Mouse (Mus musculus) hindbrain, embryonic 13.5 days (tissue): ENCODE data around the gene Tbck. TPM values are rescaled to one million over a fixed set of nuclear protein-coding genes. Genes with fewer than 3 reads are reported as not detected.

Experiments used
- ATAC-seq: fragments of 200-750 bp; cut with Nextera tagmentation; 2 replicates; pipeline ENCODE4 v1.8.0; 2017; ENCODE audit warnings: moderate TSS enrichment; ENCODE audit not compliant: low FRiP score
- H3K27ac ChIP-seq: fragments of 300-500 bp; sonication (generic); 2 replicates; pipeline ENCODE4 v1.5.1; 2015; ENCODE audit warnings: inconsistent platforms, mild to moderate bottlenecking, moderate library complexity
- H3K27me3 ChIP-seq: fragments of 300-500 bp; sonication (generic); 2 replicates; pipeline ENCODE4 v1.6.1; 2015; ENCODE audit warnings: mild to moderate bottlenecking, inconsistent platforms
- H3K36me3 ChIP-seq: fragments of 300-500 bp; sonication (generic); 2 replicates; pipeline ENCODE4 v1.6.1; 2015; ENCODE audit warnings: mild to moderate bottlenecking, inconsistent platforms
- H3K4me1 ChIP-seq: fragments of 300-500 bp; sonication (generic); replicated peaks from 2 replicates; pipeline ENCODE4 v1.6.1; 2015; ENCODE audit warnings: inconsistent platforms
- H3K4me2 ChIP-seq: fragments of 300-500 bp; sonication (generic); 2 replicates; pipeline ENCODE4 v1.6.1; 2015; ENCODE audit warnings: inconsistent platforms, mild to moderate bottlenecking, moderate library complexity
- H3K4me3 ChIP-seq: fragments of 300-500 bp; sonication (generic); 2 replicates; pipeline ENCODE4 v1.5.1; 2015; ENCODE audit warnings: mild to moderate bottlenecking, inconsistent platforms
- H3K9ac ChIP-seq: fragments of 300-500 bp; sonication (generic); 2 replicates; pipeline ENCODE4 v1.6.1; 2015; ENCODE audit warnings: mild to moderate bottlenecking, inconsistent platforms
- H3K9me3 ChIP-seq: fragments of 300-500 bp; sonication (generic); 2 replicates; pipeline ENCODE4 v1.6.1; 2016; ENCODE audit warnings: inconsistent platforms
- WGBS: fragments of 180-500 bp; shearing (Covaris S2); methylation state at CpG from one replicate; pipeline ENCODE4 v1.1.7; 2015; 5-methylcytosine and 5-hydroxymethylcytosine counted together
- polyA plus RNA-seq: library from polyadenylated mRNA; unstranded; fragments of >200 nt; fragmentation: Nextera tagmentation; extraction: Ambion mirVana; gene quantifications from 2 replicates; pipeline ENCODE4 v1.2.1, GENCODE M21; 2015

Gene Tbck
- polyA plus RNA-seq, 1 experiment from 2014 or later, result 33.3 TPM

DNA sequence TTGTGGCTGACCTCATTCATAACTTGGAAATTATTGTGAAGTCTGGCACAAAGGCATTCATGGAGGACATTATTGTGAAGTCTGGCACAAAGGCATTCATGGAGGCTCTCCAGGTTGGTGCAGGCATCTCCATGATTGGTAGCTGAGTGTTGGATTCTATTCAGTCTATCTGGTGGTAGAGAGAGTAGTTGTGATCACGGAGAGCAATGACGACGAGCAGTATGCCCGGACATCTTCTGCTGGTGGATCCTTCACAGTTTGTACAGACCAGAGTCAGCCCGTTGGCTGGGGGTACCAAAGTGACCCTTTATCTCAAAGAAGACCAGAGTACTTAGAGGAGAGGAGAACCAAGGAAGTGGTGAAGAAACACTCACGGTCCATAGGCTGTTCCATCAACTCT lies 158.7 kb downstream of the Tbck start:
- Histone ChIP-seq H3K27ac (no peak overlapping the region), H3K9me3 (no peaks in the 10 kb centered on the region), H3K27me3 (no peaks in the 10 kb centered on the region), H3K36me3 (peaks cover 42% of the 10 kb centered on the region), H3K9ac (no peak overlapping the region), H3K4me3 (no peak overlapping the region), H3K4me1 (no peaks in the 10 kb centered on the region), H3K4me2 (no peak overlapping the region)
- WGBS, result 95% methylated on average over 6 of the region's 6 CpGs
- ATAC-seq, result no peak

DNA sequence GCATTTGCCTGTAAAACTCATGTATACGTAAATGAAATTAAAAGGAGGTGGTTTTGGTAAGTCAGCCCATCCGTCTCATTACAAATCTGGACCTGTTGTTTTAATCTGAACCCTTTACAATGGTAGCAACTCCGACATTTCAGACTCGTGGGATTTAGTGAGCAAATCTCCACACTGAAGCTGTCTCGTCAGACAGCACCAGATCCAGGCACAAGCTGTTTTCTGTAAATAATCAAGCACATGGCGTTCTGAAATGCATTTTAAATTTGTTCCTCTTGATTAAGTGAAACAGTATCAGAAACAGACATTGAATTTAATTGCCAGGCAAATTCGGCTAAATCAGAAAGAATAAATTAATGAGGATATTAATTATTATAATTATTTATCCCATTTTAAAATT lies 165.7 kb downstream of the Tbck start:
- Histone ChIP-seq H3K4me3 (no peak overlapping the region), H3K9ac (no peak overlapping the region), H3K4me1 (peaks cover 5% of the 10 kb centered on the region; the same call in 1 of the 2 replicates), H3K27me3 (no peaks in the 10 kb centered on the region), H3K27ac (no peak overlapping the region), H3K4me2 (no peak overlapping the region), H3K9me3 (no peaks in the 10 kb centered on the region), H3K36me3 (no peaks in the 10 kb centered on the region)
- 76% methylated on average over 7 of the region's 7 CpGs for WGBS
- no peak for ATAC-seq

DNA sequence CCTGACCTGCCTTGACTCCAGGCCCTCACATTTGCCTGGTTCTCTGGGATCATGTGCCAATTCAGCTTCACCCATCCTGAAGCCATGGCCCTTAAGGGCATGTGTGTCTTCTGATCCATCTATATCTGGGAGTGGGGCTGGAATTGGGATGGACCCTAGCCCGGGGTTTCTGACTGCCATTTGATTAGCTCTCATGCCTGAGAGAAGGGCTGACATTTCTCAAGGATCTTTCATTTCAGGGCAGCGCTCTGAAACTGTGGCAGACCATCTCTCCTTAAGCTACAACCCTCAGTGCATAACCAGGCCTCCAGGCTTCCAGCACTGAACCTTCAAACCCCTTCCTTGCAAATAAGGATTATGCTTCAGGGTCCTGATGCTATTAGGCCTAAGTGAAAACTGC lies 166.5 kb downstream of the Tbck start:
- H3K4me3 ChIP-seq, result no peak overlapping the region
- no peak for ATAC-seq
- H3K27me3 ChIP-seq, result no peaks in the 10 kb centered on the region

DNA sequence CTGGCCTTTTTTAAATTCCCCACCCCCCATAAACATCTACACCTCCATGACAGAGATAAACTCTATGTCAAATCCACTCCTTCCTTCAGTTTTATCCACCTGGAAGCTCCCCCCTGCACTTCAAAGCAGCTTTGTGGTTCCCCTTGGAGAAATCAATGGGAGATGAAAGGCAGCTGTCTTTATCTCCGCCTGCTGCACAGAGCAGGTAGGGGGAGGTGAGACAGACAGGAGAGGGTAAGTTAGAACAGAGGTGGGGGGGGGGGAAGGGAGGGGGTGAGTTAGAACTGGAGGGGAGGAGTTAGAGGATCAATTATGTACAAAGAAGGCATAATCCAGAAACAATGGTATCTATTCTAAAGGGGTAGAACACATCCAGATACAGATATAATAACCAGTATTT lies 167.5 kb downstream of the Tbck start:
- Histone ChIP-seq H3K9me3 (no peaks in the 10 kb centered on the region), H3K36me3 (no peaks in the 10 kb centered on the region), H3K4me3 (no peak overlapping the region), H3K4me2 (no peak overlapping the region), H3K9ac (no peak overlapping the region), H3K27ac (no peak overlapping the region), H3K27me3 (no peaks in the 10 kb centered on the region), H3K4me1 (peaks cover 5% of the 10 kb centered on the region; the same call in 1 of the 2 replicates)
- 71% methylated on average over 1 of the region's 1 CpGs for WGBS
- peak; percentile 44; the same call in 1 of the 2 replicates for ATAC-seq

More for the DNA sequence above, 166.5 kb downstream of the Tbck start:
- Histone ChIP-seq H3K9ac (no peak overlapping the region), H3K4me2 (no peak overlapping the region), H3K4me1 (peaks cover 5% of the 10 kb centered on the region; the same call in 1 of the 2 replicates), H3K36me3 (no peaks in the 10 kb centered on the region), H3K9me3 (no peaks in the 10 kb centered on the region), H3K27ac (no peak overlapping the region)
- WGBS, result 80% methylated on average over 2 of the region's 2 CpGs

DNA sequence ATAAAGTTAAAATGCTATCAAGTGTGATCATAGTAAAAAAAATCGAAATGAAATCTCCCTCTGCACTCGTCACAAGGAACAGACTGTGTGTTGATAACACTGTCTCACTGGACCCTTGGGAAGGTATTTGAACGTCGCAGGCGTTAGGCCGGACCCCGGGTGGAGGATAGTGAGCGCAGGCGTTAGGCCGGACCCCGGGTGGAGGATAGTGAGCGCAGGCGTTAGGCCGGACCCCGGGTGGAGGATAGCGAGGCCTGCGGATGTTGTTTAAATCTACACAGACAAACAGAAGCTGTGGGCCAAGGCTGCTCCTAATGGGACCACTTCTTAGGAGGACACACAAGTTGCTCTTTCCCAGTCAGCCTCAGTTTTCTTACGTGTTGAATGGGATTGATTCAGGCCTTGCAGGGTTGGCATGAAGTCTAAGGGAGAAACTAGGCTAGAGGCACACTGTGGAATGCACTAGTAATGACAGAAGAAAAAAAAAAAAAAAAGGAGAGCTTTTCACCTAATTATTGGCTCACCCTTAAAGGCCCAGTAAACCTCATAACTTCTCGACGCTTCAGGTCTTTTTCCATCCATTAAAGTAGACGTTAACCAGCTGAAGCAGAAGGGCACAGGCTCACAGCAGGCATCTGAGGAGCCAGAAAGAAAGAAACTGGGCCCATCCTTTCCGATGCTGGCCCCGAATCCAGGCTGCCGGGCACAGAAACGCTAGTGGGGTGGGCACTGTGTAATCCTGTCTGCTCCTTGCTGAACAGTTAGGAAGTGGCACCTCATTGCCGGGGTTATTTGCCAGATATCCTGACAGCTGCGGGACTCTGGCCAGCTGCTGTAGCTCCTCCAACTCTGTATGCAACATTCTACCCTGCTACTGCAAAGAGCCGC lies 168.1 kb downstream of the Tbck start:
- H3K4me2 ChIP-seq, result no peak overlapping the region
- 0 out of 2 replicates have a peak, but pooled peaks have one; percentile 29 for ATAC-seq
- no peaks in the 10 kb centered on the region for H3K9me3 ChIP-seq
- no peak overlapping the region for H3K9ac ChIP-seq
- H3K36me3 ChIP-seq, result no peaks in the 10 kb centered on the region
- 76% methylated on average over 28 of the region's 28 CpGs for WGBS
- no peak overlapping the region for H3K27ac ChIP-seq
- no peaks in the 10 kb centered on the region for H3K27me3 ChIP-seq
- no peak overlapping the region for H3K4me3 ChIP-seq
- H3K4me1 ChIP-seq, result peaks cover 5% of the 10 kb centered on the region; the same call in 1 of the 2 replicates

DNA sequence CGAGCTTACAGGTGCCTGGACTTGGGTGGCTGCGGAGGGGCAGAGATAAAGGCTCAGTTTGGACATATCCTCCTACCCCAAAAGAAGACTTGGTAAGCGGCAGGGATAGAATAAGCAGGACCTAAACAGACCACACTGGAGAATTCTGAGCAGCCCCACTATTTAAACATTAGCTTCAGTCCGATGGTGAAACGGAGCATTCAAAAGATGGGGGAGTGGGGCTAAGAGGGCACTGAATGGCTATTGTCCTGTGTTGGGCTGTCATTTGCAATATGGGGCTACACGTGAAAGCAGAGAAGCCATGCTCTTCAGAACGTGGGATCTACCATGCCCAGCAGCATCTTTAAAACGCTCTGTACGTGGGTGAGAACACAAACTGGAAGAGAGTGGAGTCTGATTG lies 170.3 kb downstream of the Tbck start:
- ATAC-seq, result no peak
- H3K27ac ChIP-seq, result no peak overlapping the region
- H3K9ac ChIP-seq, result no peak overlapping the region
- H3K27me3 ChIP-seq, result no peaks in the 10 kb centered on the region
- H3K36me3 ChIP-seq, result no peaks in the 10 kb centered on the region
- 84% methylated on average over 9 of the region's 9 CpGs for WGBS
- no peak overlapping the region for H3K4me2 ChIP-seq
- H3K4me1 ChIP-seq, result peaks cover 5% of the 10 kb centered on the region; the same call in 1 of the 2 replicates
- H3K9me3 ChIP-seq, result no peaks in the 10 kb centered on the region
- H3K4me3 ChIP-seq, result no peak overlapping the region

DNA sequence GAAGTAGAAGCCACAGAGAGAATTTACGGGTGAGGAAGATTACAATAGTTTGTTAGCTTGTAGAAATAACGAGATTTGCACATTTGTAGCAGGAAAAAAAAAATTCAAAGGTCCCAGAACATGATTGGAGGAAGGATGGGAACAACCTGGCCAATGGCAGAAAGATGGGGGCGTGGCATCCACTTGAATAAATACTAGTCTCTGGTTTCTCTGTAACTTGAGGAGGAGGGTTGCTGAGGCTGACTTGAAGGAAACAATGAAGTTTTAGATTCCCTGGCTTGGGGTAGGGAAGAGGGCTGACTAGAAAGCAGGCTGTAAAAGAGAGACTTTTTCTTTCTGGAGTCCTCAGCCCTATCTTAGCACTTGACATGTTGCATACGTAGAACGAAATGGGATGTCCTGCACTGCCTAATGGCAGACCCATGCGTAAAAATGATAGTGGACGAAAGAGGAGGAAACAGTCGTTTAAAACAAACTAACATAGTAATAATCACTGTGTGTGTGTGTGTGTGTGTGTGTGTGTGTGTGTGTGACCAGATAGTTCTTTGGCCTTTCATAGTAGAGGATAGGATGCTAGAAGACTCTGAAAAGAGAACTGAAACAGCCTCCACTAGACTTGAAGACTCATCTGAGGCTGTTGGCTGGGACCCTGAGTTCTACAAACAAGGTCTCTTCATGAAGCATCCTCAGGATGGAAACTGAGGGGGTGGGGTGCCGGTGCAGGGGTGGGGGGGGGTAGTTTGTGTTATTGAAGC lies 171.7 kb downstream of the Tbck start:
- Histone ChIP-seq H3K9me3 (no peaks in the 10 kb centered on the region), H3K4me1 (peaks cover 5% of the 10 kb centered on the region; the same call in 1 of the 2 replicates), H3K27me3 (no peaks in the 10 kb centered on the region), H3K36me3 (no peaks in the 10 kb centered on the region), H3K9ac (no peak overlapping the region), H3K4me3 (no peak overlapping the region), H3K4me2 (no peak overlapping the region), H3K27ac (no peak overlapping the region)
- ATAC-seq, result no peak
- WGBS, result 61% methylated on average over 9 of the region's 9 CpGs

DNA sequence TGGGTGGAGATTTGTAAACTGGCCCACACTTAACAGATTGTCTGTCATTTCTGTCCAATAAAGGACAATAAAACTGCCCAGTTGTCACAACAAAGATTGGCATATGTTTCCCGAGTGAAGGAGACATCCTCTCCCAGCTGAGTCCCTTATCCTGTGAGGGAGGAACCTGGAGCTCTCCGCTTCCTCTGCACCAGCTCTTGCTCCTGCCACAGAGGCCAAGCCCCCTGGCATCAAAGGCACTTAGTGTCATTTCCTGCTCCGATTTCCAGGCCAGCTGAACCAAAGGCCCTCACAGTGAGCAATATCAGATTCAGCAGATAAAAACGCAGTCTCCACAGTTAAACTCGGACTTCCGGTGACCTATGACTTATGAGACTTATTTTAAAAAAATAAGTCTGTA lies 172.7 kb downstream of the Tbck start:
- H3K4me3 ChIP-seq, result no peak overlapping the region
- peaks cover 5% of the 10 kb centered on the region; the same call in 1 of the 2 replicates for H3K4me1 ChIP-seq
- H3K36me3 ChIP-seq, result no peaks in the 10 kb centered on the region
- no peak for ATAC-seq
- no peak overlapping the region for H3K27ac ChIP-seq
- 75% methylated on average over 6 of the region's 6 CpGs for WGBS
- H3K4me2 ChIP-seq, result no peak overlapping the region
- H3K9me3 ChIP-seq, result no peaks in the 10 kb centered on the region
- no peaks in the 10 kb centered on the region for H3K27me3 ChIP-seq
- H3K9ac ChIP-seq, result no peak overlapping the region

DNA sequence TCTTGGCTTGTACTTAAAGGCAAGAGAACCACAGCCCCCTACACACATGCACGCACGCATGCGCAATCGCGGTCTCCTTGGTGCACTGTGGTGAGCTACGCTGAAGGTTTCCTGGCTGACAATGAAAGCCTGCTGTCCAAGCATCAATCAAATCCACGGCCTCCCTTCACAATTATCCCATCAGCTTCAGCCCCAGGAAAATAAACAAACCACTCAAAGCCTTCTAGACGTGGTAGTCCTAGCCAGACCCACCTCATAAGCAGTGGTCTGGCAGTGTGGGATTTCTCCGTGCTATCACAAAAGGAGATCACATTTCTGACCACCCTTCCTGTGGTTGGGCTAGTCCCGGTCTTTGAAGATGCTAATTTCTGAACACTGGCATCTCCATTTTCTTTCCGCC lies 174.9 kb downstream of the Tbck start:
- H3K36me3 ChIP-seq, result no peaks in the 10 kb centered on the region
- ATAC-seq, result no peak
- no peaks in the 10 kb centered on the region for H3K9me3 ChIP-seq
- H3K27me3 ChIP-seq, result no peaks in the 10 kb centered on the region
- no peak overlapping the region for H3K4me3 ChIP-seq
- WGBS, result 62% methylated on average over 11 of the region's 11 CpGs
- H3K4me2 ChIP-seq, result no peak overlapping the region
- no peak overlapping the region for H3K27ac ChIP-seq
- no peak overlapping the region for H3K9ac ChIP-seq
- no peaks in the 10 kb centered on the region for H3K4me1 ChIP-seq

DNA sequence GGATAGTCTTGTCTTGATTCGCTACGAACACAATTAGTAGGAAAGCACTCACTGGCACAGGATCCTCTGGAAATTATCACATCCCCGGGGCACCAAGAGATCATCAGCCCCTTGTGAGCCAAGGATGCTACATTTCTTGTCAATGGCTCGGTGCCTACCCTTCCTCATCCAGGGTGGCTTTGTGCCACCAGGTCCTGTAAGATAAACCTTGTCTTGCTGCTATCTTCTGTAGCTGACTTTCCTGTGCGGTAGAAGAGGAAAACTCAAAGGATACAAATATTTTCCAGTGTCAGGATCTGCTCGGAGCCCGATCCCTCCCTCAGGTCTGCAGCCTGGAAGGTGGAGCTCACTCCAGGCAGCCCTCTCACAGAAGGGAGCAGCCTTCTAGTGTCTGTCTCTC lies 175.6 kb downstream of the Tbck start:
- H3K4me2 ChIP-seq, result no peak overlapping the region
- WGBS, result 95% methylated on average over 7 of the region's 7 CpGs
- ATAC-seq, result no peak
- H3K27me3 ChIP-seq, result no peaks in the 10 kb centered on the region
- H3K9ac ChIP-seq, result no peak overlapping the region
- H3K9me3 ChIP-seq, result no peaks in the 10 kb centered on the region
- no peaks in the 10 kb centered on the region for H3K36me3 ChIP-seq
- no peaks in the 10 kb centered on the region for H3K4me1 ChIP-seq
- H3K4me3 ChIP-seq, result no peak overlapping the region
- H3K27ac ChIP-seq, result no peak overlapping the region

DNA sequence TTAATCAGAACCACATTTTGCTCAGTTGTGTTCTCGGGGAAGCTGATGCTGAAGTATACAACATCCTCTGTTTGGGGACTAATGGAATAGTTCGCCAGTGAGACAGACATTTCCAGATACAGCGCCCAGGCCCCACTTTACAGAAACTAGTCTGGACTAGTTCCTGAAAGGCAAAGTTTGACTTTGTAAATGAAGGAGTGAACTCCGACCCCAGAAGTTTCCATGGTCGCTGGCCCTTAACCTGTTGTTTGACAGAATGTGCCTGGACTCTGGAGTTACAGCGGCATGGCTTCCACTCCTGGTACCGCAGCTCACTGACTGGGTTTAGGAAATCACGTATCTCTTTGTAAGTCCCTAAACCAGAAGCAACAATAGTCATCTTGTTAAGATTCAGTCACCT lies 176.9 kb downstream of the Tbck start:
- no peak overlapping the region for H3K4me2 ChIP-seq
- WGBS, result 87% methylated on average over 8 of the region's 8 CpGs
- no peaks in the 10 kb centered on the region for H3K4me1 ChIP-seq
- H3K9ac ChIP-seq, result no peak overlapping the region
- no peak for ATAC-seq
- no peak overlapping the region for H3K4me3 ChIP-seq
- no peaks in the 10 kb centered on the region for H3K36me3 ChIP-seq
- no peak overlapping the region for H3K27ac ChIP-seq
- H3K27me3 ChIP-seq, result no peaks in the 10 kb centered on the region
- no peaks in the 10 kb centered on the region for H3K9me3 ChIP-seq

DNA sequence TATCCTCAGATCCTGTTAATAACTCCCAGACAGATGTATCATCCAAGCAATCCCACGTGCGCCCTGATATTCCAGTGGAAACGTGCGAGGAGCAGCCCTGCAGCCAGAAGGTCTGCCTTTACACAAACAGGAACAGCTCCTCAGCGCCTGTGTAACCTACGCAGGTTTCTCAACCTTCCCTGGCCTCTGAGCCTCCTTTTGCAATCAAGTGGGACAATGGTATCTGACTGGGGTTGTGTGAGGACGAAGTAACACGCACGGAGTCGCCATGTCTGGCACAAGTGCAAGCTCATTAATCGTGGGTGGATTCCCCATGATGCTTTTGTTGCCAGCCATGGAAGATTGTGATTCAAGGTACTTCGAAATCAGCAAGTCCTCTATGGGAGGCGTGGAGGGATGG lies 179.9 kb downstream of the Tbck start:
- WGBS, result 78% methylated on average over 13 of the region's 13 CpGs
- H3K27me3 ChIP-seq, result no peaks in the 10 kb centered on the region

More for the DNA sequence above, 179.9 kb downstream of the Tbck start:
- Histone ChIP-seq H3K9ac (no peak overlapping the region), H3K36me3 (no peaks in the 10 kb centered on the region), H3K9me3 (no peaks in the 10 kb centered on the region), H3K27ac (no peak overlapping the region), H3K4me3 (no peak overlapping the region), H3K4me2 (no peak overlapping the region), H3K4me1 (no peaks in the 10 kb centered on the region)
- no peak for ATAC-seq
